ENCODE assay signal across 10 mouse cellular contexts in the genomic region with DNA sequence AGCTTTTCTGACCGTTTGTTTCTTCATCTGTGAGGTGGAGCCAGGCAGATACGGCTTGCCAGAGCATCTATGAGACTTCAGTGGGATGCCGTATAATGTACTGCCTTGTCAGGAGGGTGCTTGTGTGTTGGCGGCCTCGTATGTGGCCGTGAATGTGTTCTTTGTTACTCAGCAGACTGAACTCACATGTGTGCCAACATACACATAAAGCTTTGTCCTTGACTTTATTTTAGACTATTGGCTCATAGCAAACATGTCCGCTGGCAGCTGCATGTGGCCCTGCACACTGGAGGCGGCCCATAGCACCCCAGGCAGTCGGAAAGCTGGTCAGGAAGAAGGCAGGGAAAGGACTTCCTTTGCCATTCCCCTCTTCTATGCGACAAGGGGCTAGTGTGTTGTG. TPM values are rescaled to one million over a fixed set of nuclear protein-coding genes. Genes with fewer than 3 reads are reported as not detected.
A peak's percentile ranks its signal among the peaks of the same experiment; 100 is the strongest.
DNase-seq lines count a peak whose midpoint lies in the region; ATAC-seq lines count a peak whose summit lies in the region.
"Had no signal": no experiment of that assay in that cellular context is flagged by ENCODE, and none has a peak within 500 bp of the region (broad histone marks: within the 10 kb centered on the region; RNA-seq: fewer than 3 reads in every experiment).

No protein-coding gene starts in this region.

- peaks cover 27% of the 10 kb centered on the region for H3K4me1 ChIP-seq in lung, embryonic 16.5 days (replicated peaks; ENCODE audit: control insufficient read depth, insufficient read depth, low read length)
- peaks cover 46% of the 10 kb centered on the region for H3K4me1 ChIP-seq in heart, embryonic 13.5 days
- H3K4me1 ChIP-seq in stomach, embryonic 16.5 days (ENCODE audit: control insufficient read depth, insufficient read depth, low read length) = peaks cover 33% of the 10 kb centered on the region

- 54% methylated on average over 10 of the region's 10 CpGs for WGBS in lung, embryonic 16.5 days
- 61% methylated on average over 10 of the region's 10 CpGs for WGBS in heart, embryonic 13.5 days
- WGBS in stomach, embryonic 16.5 days = 63% methylated on average over 10 of the region's 10 CpGs

- intact Hi-C loops in heart, postnatal 14 days (cut with DNase I) = no loop called here

- no peaks in the 10 kb centered on the region for H3K9me3 ChIP-seq in lung, embryonic 16.5 days (ENCODE audit: control insufficient read depth, low read length)
- no peaks in the 10 kb centered on the region for H3K9me3 ChIP-seq in heart, embryonic 13.5 days
- H3K9me3 ChIP-seq in stomach, embryonic 16.5 days (replicated peaks; ENCODE audit: control insufficient read depth, low read length) = no peaks in the 10 kb centered on the region
- H3K9me3 ChIP-seq: liver, embryonic 12.5 days had no signal

- H3K27ac ChIP-seq in lung, embryonic 16.5 days (ENCODE audit: low read length) = peak overlapping the region; percentile 19; the same call in 1 of the 2 replicates
- H3K27ac ChIP-seq in heart, embryonic 13.5 days (replicated peaks) = peak overlapping the region; percentile 62
- peak overlapping the region; percentile 62; the same call in 1 of the 2 replicates for H3K27ac ChIP-seq in stomach, embryonic 16.5 days (ENCODE audit: low read length)
- H3K27ac ChIP-seq: liver, embryonic 12.5 days had no signal

- H3K36me3 ChIP-seq in lung, embryonic 16.5 days (ENCODE audit: control insufficient read depth, insufficient read depth, low read length) = no peaks in the 10 kb centered on the region
- H3K36me3 ChIP-seq in heart, embryonic 13.5 days = no peaks in the 10 kb centered on the region
- H3K36me3 ChIP-seq in stomach, embryonic 16.5 days (ENCODE audit: control insufficient read depth, insufficient read depth, low read length) = no peaks in the 10 kb centered on the region
- H3K36me3 ChIP-seq: liver, embryonic 12.5 days had no signal

- ATAC-seq in lung, embryonic 16.5 days (ENCODE audit: low read depth) = no peak
- ATAC-seq in heart, embryonic 13.5 days (ENCODE audit: extremely low read depth, insufficient number of reproducible peaks, low FRiP score, low TSS enrichment) = no peak
- no peak for ATAC-seq in stomach, embryonic 16.5 days (ENCODE audit: insufficient read depth, low FRiP score)
- ATAC-seq: liver, embryonic 12.5 days had no signal

- DNase-seq in heart, adult 18-20 months = peak; percentile 33 to 49
- DNase-seq in heart, postnatal 14 days = no peak
- DNase-seq in lung, postnatal 4 days = no peak
- no peak for DNase-seq in embryo, embryonic 10.5 days (ENCODE audit: low spot score)
- DNase-seq: layer of hippocampus, adult 9-11 months; right cerebral cortex, adult 18-20 months had no signal

- H3K4me3 ChIP-seq in lung, embryonic 16.5 days (ENCODE audit: low read length) = no peak overlapping the region
- H3K4me3 ChIP-seq in heart, embryonic 13.5 days = no peak overlapping the region
- 0 out of 2 replicates have a peak overlapping the region, but pooled peaks have one; percentile 2 for H3K4me3 ChIP-seq in stomach, embryonic 16.5 days (replicated peaks; ENCODE audit: low read length)
- H3K4me3 ChIP-seq: liver, embryonic 12.5 days had no signal

- H3K4me2 ChIP-seq in lung, embryonic 16.5 days (ENCODE audit: low read depth, low read length) = no peak overlapping the region; the same call in 1 of the 2 replicates
- peak overlapping the region; percentile 73; the same call in 1 of the 2 replicates for H3K4me2 ChIP-seq in heart, embryonic 13.5 days
- H3K4me2 ChIP-seq in stomach, embryonic 16.5 days (ENCODE audit: low read depth, low read length) = peak overlapping the region; percentile 21; the same call in 1 of the 2 replicates
- H3K4me2 ChIP-seq: liver, embryonic 12.5 days had no signal

- no peaks in the 10 kb centered on the region for H3K27me3 ChIP-seq in lung, embryonic 16.5 days (ENCODE audit: control insufficient read depth, insufficient read depth, low read depth, low read length)
- no peaks in the 10 kb centered on the region for H3K27me3 ChIP-seq in heart, embryonic 13.5 days (replicated peaks)
- H3K27me3 ChIP-seq in stomach, embryonic 16.5 days (ENCODE audit: control insufficient read depth, insufficient read depth, low read length) = no peaks in the 10 kb centered on the region

- H3K9ac ChIP-seq in lung, embryonic 16.5 days (ENCODE audit: low read length) = peak overlapping the region; percentile 3; the same call in 1 of the 2 replicates
- no peak overlapping the region for H3K9ac ChIP-seq in heart, embryonic 13.5 days
- no peak overlapping the region for H3K9ac ChIP-seq in stomach, embryonic 16.5 days (ENCODE audit: low read length)
- H3K9ac ChIP-seq: liver, embryonic 12.5 days had no signal

RNA-seq across cellular contexts. Expression of gene Ptpn14, which starts 3.6 kb away (rescaled TPM):
- 10 to 100 TPM; 29.3 to 33.7 TPM for total RNA-seq in heart, adult 18-20 months (2021)
- total RNA-seq in heart, postnatal 14 days (2021) = 10 to 100 TPM; 32.1 to 33.1 TPM
- polyA plus RNA-seq in lung, embryonic 16.5 days (2015; fragmentation: Nextera tagmentation; extraction: Ambion mirVana) = 7.4 and 7.9 TPM in 2 replicates
- polyA plus RNA-seq in heart, embryonic 13.5 days (2015; fragmentation: Nextera tagmentation; extraction: Ambion mirVana) = 7.6 TPM in 2 replicates
- polyA plus RNA-seq in stomach, embryonic 16.5 days (2015; fragmentation: Nextera tagmentation; extraction: Ambion mirVana) = 8.4 and 8.7 TPM in 2 replicates

RNA-seq across cellular contexts. Expression of gene Cenpf, which starts 43.8 kb away (rescaled TPM):
- 1 to 10 TPM; 5.5 to 5.9 TPM for total RNA-seq in heart, adult 18-20 months (2021)
- total RNA-seq in heart, postnatal 14 days (2021) = 10 to 100 TPM in 1 of 2 experiments, 1 to 10 TPM in 1; 7.6 to 11.0 TPM
- polyA plus RNA-seq in lung, embryonic 16.5 days (2015; fragmentation: Nextera tagmentation; extraction: Ambion mirVana) = 92.2 and 94.9 TPM in 2 replicates
- 59.5 and 61.8 TPM in 2 replicates for polyA plus RNA-seq in heart, embryonic 13.5 days (2015; fragmentation: Nextera tagmentation; extraction: Ambion mirVana)
- 55.9 and 56.0 TPM in 2 replicates for polyA plus RNA-seq in stomach, embryonic 16.5 days (2015; fragmentation: Nextera tagmentation; extraction: Ambion mirVana)

Comparison
In these comparisons a context has a peak if more than half of its experiments do, and no peak if none do; other contexts are left out.
1. DNase-seq: peak in heart, adult 18-20 months (2 of 2); none in heart, postnatal 14 days (0 of 2), lung, postnatal 4 days (0 of 2) and embryo, embryonic 10.5 days (single experiment).
2. Peak in every context shown above with its lines, with median percentiles within 50 percentile points of each other: H3K27ac ChIP-seq.